Comparison of ENCODE assay signal across 12 mouse cellular contexts in the genomic region with DNA sequence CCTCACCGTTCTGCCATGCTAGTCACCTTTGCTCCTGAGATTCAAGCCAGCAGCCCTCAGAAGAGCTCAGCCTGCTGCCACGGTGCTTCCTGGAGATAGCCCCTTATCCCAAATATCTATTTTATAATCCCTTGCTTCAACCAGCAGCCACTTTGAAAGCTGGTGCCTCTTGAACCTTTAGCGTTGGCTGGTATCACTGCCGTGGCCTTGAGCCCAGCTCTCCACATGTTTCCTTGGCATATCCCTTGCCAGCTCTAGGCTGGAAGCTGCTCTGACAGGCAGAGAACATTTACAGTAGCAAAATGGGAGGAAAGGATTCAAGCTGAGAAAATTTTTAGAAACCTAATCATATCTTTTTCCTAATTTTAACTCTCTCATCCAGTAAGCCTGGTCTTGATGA.
DNase-seq lines count a peak whose midpoint lies in the region; ATAC-seq and TF ChIP-seq lines count a peak whose summit lies in the region.
"Had no signal": no experiment of that assay in that cellular context is flagged by ENCODE, and none has a peak within 500 bp of the region (broad histone marks: within the 10 kb centered on the region; RNA-seq: fewer than 3 reads in every experiment).

No protein-coding gene starts in this region.

- no peak overlapping the region for H3K4me2 ChIP-seq in forebrain, embryonic 15.5 days (replicated peaks)
- no peak overlapping the region for H3K4me2 ChIP-seq in forebrain, embryonic 16.5 days (ENCODE audit: low read length)
- H3K4me2 ChIP-seq: embryonic facial prominence, embryonic 15.5 days; heart, embryonic 13.5 days had no signal

- ATAC-seq in forebrain, embryonic 15.5 days (replicated peaks), result no peak
- no peak for ATAC-seq in forebrain, embryonic 16.5 days

- peak overlapping the region; percentile 53 for H3K27ac ChIP-seq in forebrain, embryonic 15.5 days (replicated peaks)
- H3K27ac ChIP-seq in forebrain, embryonic 16.5 days (ENCODE audit: low read length), result no peak overlapping the region; the same call in 1 of the 2 replicates
- H3K27ac ChIP-seq in left cerebral cortex, adult 2 months, result peak overlapping the region; percentile 53; the same call in 1 of the 2 replicates
- H3K27ac ChIP-seq: embryonic facial prominence, embryonic 15.5 days; heart, embryonic 13.5 days; macrophage had no signal

- TF ChIP-seq CTCF in left cerebral cortex, adult 2 months (IDR thresholded peaks at IDR 0.05), result no peak

- intact Hi-C loops in left cerebral cortex, adult 2 months (cut with DNase I), result loop anchor here (5.0 kb wide), 1 partner anchor 378 kb away; no protein-coding TSS in a partner anchor
- intact Hi-C loops in heart, postnatal 14 days (cut with DNase I), result no loop called here

- no peak overlapping the region for H3K9ac ChIP-seq in forebrain, embryonic 15.5 days (replicated peaks)
- H3K9ac ChIP-seq in forebrain, embryonic 16.5 days (replicated peaks; ENCODE audit: low read depth, low read length), result no peak overlapping the region
- H3K9ac ChIP-seq: embryonic facial prominence, embryonic 15.5 days; heart, embryonic 13.5 days had no signal

- H3K4me3 ChIP-seq in forebrain, embryonic 15.5 days, result no peak overlapping the region
- H3K4me3 ChIP-seq in forebrain, embryonic 16.5 days (replicated peaks; ENCODE audit: low read length), result no peak overlapping the region
- no peak overlapping the region for H3K4me3 ChIP-seq in left cerebral cortex, adult 2 months
- H3K4me3 ChIP-seq: embryonic facial prominence, embryonic 15.5 days; heart, embryonic 13.5 days had no signal

- WGBS in forebrain, embryonic 15.5 days, result 73% methylated on average over 4 of the region's 4 CpGs
- 67% methylated on average over 4 of the region's 4 CpGs for WGBS in forebrain, embryonic 16.5 days

- no peak for DNase-seq in left cerebral cortex, adult 2 months (ENCODE audit: extremely low spot score in 1 of 2, low spot score in 2 of 2)
- DNase-seq in left cerebral cortex, adult 11 months (ENCODE audit: low spot score), result no peak
- peak; percentile 22 for DNase-seq in brain, embryonic 18.5 days (ENCODE audit: low read depth, low spot score)
- peak; percentile 16 to 55 for DNase-seq in heart, postnatal 14 days
- no peak for DNase-seq in thymus, postnatal 36 days
- DNase-seq in lung, postnatal 36 days, result no peak
- DNase-seq: kidney, adult 2 months had no signal

- H3K27me3 ChIP-seq in forebrain, embryonic 15.5 days, result no peaks in the 10 kb centered on the region
- no peaks in the 10 kb centered on the region for H3K27me3 ChIP-seq in forebrain, embryonic 16.5 days (replicated peaks; ENCODE audit: control insufficient read depth, insufficient read depth, low read length)
- H3K27me3 ChIP-seq: embryonic facial prominence, embryonic 15.5 days; heart, embryonic 13.5 days had no signal

- H3K36me3 ChIP-seq in forebrain, embryonic 15.5 days, result no peaks in the 10 kb centered on the region
- H3K36me3 ChIP-seq in forebrain, embryonic 16.5 days (ENCODE audit: control insufficient read depth, insufficient read depth), result no peaks in the 10 kb centered on the region
- H3K36me3 ChIP-seq: embryonic facial prominence, embryonic 15.5 days; heart, embryonic 13.5 days had no signal

- no peaks in the 10 kb centered on the region for H3K9me3 ChIP-seq in forebrain, embryonic 15.5 days
- no peaks in the 10 kb centered on the region for H3K9me3 ChIP-seq in forebrain, embryonic 16.5 days (ENCODE audit: control insufficient read depth, low read length)
- H3K9me3 ChIP-seq: embryonic facial prominence, embryonic 15.5 days; heart, embryonic 13.5 days had no signal

- H3K4me1 ChIP-seq in forebrain, embryonic 15.5 days, result peaks cover 37% of the 10 kb centered on the region
- peaks cover 38% of the 10 kb centered on the region for H3K4me1 ChIP-seq in forebrain, embryonic 16.5 days (replicated peaks; ENCODE audit: control insufficient read depth, insufficient read depth, low read length)
- H3K4me1 ChIP-seq: embryonic facial prominence, embryonic 15.5 days had no signal

Comparison
In these comparisons a context has a peak if more than half of its experiments do, and no peak if none do; other contexts are left out.
1. DNase-seq: peak in brain, embryonic 18.5 days (single experiment) and heart, postnatal 14 days (2 of 2); none in left cerebral cortex, adult 2 months (0 of 2), left cerebral cortex, adult 11 months (single experiment), thymus, postnatal 36 days (0 of 2) and lung, postnatal 36 days (single experiment).